Mouse (Mus musculus): ENCODE data around the gene Erbb2. TPM values are rescaled to one million over a fixed set of nuclear protein-coding genes. Genes with fewer than 3 reads are reported as not detected.

Gene Erbb2
- total RNA-seq, 1 experiment from 2014 or later = 0.57 TPM

DNA sequence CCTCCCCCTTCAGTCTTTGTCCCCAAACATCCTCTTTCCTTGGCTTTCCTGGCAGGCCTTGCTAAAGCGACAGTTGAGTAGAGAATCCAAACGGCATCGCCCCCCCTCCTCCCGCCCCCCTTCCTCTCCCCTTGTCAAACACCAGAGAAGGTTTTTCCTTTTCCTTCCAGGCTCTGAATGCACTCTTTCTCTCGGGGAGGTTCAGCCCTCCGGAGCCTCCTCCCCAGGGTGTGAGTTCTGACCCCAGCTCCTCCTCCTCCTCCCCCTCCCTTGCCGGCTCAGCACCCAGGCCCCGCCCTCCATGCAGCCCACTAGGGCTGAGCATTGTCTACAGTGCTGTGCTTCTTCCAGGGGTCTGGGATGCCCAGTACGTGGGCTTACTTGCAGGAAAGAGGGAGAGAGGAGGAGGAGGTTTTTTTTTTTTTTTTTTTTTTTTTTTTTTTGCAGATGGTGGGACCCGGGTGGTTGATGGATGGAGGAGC, 2.9 kb upstream of the Erbb2 start:
- no peak for ATAC-seq (replicated peaks; ENCODE audit: insufficient number of reproducible peaks, low FRiP score, low TSS enrichment, poor library complexity, severe bottlenecking)

DNA sequence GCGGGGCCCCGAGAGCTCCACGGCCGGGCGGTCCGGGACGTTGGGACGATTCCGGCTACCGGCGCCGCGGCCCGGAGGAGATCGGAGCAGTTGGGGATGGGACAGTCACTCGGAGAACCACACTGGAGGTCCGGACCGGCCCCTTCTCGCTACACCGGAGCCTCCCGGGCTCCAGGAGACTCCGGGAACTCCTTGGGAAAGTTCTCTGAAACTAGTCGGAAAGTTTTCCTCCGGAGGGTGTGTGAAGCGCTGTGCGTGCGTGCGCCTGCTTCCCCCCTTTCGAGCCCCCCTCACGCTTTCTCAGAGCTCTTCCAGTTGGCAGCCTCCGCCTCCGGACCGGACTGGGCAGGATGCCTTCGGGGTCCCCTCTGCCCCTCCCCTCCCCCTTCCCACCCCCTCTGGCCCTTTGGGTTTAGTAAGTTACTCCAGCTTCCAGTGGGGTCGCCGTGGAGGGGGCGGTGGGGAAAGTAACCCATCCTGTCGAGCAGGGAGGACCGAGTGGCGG, 579 bp downstream of the Erbb2 start:
- ATAC-seq (replicated peaks; ENCODE audit: insufficient number of reproducible peaks, low FRiP score, low TSS enrichment, poor library complexity, severe bottlenecking) = no peak

DNA sequence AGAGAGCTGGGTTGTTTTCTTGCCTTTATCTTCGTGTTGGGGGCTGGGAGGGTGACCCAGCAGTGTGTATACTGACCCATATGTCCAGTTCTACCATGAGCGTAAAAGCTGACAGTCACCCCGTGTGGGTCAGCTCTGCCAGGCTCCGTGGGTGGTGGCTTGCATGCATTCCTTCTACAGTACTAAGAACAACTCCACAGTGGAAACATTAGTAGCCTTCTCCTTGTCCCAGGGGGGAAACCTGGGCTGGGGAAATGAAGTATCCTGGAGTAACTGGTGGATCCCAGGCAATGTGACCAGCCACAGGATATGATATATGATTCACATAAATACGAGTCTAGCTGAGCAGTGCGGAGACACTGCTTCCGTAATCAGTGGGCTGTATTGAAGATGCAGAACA, 1.5 kb downstream of the Erbb2 start:
- no peak for ATAC-seq (replicated peaks; ENCODE audit: insufficient number of reproducible peaks, low FRiP score, low TSS enrichment, poor library complexity, severe bottlenecking)

DNA sequence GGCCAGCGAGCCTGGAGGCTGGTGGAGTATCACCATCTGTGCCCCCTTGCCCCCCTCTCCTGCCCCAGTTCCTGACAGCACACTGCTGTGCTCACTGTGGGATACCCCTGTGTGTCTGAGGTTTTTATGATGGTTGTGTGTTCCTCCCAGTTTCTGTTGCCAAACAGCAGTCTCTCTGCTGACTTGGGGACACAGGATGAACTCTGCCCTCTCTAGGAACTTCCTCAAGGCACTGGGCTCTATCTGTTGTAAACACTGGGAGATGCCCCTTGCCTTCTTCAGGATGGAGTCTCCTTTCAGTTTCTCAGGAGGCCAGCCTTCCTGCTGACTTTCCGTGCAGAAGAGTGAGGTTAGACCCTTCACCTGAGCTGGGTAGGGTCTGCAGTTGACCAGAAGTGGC, 1.9 kb downstream of the Erbb2 start:
- no peak for ATAC-seq (replicated peaks; ENCODE audit: insufficient number of reproducible peaks, low FRiP score, low TSS enrichment, poor library complexity, severe bottlenecking)

GRCm38 (mm10) chr11:98417074-98417473, 4.8 kb downstream of the Erbb2 start:
- ATAC-seq (replicated peaks; ENCODE audit: insufficient number of reproducible peaks, low FRiP score, low TSS enrichment, poor library complexity, severe bottlenecking) = no peak

DNA sequence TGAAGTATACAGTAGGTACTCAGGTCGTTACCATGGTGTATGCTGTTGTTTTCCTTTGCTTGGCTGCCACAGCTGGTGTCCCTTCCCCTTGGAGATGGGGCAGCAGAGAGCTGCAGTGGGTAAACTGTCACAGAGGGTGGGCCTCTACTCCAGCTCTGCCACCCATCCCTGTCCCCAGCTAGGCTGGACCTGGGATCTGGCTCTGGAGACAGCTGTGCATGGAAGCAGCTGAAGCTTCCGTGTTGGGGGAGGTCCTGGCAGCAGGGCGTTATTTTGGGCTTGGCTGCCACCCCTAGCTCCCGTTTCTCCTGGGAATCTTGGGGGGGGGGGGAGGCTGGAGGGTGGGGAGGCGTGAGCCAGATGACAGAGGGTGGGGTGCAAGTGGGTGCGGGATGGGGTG, 6.0 kb downstream of the Erbb2 start:
- ATAC-seq (replicated peaks; ENCODE audit: insufficient number of reproducible peaks, low FRiP score, low TSS enrichment, poor library complexity, severe bottlenecking) = no peak

DNA sequence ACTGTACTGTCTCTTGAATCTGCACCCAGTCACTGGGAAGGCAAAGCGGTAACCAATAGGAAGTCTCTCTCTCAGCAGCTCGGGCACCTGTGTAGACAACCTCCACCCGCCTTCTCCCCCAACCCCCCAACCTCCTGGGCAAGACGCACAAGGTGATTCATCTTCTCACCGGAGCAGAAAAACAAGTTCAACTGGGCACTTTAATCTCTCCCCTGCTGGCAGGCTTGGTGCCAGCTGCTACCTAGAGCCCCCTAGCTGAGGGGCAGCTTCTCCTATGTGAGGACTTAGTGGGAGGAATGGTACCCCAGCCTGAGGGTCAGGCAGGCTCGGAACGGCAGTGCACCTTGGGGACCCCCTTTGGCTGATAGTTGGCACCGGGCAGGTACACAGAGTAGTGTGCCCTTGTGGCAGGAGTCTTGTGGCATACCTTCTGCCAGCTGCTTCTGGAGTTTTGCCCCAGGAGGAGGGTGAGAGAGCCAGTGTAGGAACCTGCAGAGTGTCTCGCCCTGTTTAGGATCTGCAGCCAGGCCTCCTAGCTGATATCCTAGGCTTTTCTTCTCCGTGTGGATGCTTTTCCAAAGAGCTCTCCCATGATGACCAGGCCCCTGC, 6.8 kb downstream of the Erbb2 start:
- no peak for ATAC-seq (replicated peaks; ENCODE audit: insufficient number of reproducible peaks, low FRiP score, low TSS enrichment, poor library complexity, severe bottlenecking)

- ATAC-seq (replicated peaks; ENCODE audit: insufficient number of reproducible peaks, low FRiP score, low TSS enrichment, poor library complexity, severe bottlenecking) = no peak
Observed at GRCm38 (mm10) chr11:98426592-98426991, 14.3 kb downstream of the Erbb2 start.

DNA sequence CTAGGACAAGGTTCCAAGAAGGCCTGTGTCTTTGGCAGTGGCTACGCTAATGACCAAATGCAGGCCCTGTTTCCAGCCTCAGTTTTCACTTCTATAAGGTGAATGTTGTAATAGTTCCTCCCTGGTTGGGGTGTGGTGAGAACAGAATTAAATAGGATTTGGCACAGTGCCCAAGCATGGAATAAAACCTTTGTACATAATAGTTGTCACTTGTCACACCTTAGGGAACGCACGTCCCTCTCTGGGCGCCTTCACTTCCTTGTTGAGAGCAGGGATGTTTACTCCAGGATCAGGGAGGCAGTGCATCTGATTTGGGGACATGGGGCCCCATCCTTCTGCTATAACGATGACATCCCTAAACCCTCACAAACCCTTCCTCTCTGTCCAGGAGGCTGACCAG, 16.2 kb downstream of the Erbb2 start:
- ATAC-seq (replicated peaks; ENCODE audit: insufficient number of reproducible peaks, low FRiP score, low TSS enrichment, poor library complexity, severe bottlenecking) = no peak

GRCm38 (mm10) chr11:98431743-98432502, 19.7 kb downstream of the Erbb2 start:
- no peak for ATAC-seq (replicated peaks; ENCODE audit: insufficient number of reproducible peaks, low FRiP score, low TSS enrichment, poor library complexity, severe bottlenecking)

- no peak for ATAC-seq (replicated peaks; ENCODE audit: insufficient number of reproducible peaks, low FRiP score, low TSS enrichment, poor library complexity, severe bottlenecking)
Observed at GRCm38 (mm10) chr11:98435723-98436122, 23.5 kb downstream of the Erbb2 start.

- no peak for ATAC-seq (replicated peaks; ENCODE audit: insufficient number of reproducible peaks, low FRiP score, low TSS enrichment, poor library complexity, severe bottlenecking)
Observed at GRCm38 (mm10) chr11:98437441-98437840, 25.2 kb downstream of the Erbb2 start.

GRCm38 (mm10) chr11:98438331-98439158, 26.3 kb downstream of the Erbb2 start, which contains the start of gene Mien1:
TSS of gene Mien1 (minus strand) at chr11:98438991.
- peak; percentile 92 for ATAC-seq (replicated peaks; ENCODE audit: insufficient number of reproducible peaks, low FRiP score, low TSS enrichment, poor library complexity, severe bottlenecking)

DNA sequence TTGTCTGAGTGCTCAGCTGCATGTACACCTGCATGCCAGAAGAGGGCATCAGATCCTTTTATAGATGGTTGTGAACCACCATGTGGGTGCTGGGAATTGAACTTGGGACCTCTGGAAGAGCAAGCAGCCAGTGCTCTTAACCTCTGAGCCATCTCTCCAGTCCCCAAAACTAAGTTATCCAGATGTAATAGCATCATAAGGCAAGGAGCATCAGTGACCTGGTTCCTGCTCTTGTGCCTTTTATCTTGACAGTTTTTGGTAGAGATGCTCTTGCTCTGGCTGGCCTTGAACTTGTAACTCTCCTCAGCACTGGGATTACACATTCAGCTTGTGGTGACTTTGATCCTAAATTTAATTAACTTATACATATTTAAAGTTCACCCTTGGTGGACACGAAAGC, 31.4 kb downstream of the Erbb2 start:
- ATAC-seq (replicated peaks; ENCODE audit: insufficient number of reproducible peaks, low FRiP score, low TSS enrichment, poor library complexity, severe bottlenecking) = no peak

DNA sequence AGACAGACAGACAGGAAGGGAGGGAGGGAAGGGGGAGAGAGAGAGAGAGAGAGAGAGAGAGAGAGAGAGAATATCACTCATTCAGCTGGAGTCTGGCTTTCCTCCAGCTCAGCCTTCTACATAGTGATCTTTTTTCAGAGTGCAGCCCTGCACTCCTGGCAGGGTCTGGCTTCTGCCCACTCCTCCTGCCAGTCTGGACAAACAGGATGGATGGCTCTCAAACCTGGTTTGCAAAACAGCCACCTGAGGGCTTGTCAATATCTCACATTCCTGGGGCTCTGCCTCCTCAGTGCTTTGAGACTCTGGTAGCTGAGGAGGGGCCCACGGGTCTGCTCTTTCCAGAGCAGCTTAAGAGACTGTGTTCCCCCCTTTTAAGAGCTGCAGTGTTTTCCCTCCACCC, 33.0 kb downstream of the Erbb2 start:
- ATAC-seq (replicated peaks; ENCODE audit: insufficient number of reproducible peaks, low FRiP score, low TSS enrichment, poor library complexity, severe bottlenecking) = no peak

DNA sequence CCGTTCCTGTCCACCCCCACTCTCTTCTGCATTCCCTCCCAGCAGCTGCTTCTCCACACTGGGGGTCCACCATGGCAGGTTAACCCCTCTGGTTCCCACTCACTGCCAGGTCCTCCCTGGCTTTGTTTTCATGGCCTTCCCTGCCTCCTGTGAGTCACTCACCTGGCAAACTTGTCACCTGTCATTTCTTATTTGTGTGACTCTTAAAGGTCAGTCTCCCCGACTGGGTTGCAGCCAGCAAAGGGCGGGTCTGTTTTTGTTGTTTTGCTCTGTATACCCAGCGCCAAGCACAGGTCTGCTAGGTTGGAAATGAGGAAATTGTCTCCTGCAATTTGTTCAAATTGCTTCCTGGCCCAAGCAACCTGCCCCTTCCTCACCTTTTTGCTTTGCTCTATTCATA, 33.4 kb downstream of the Erbb2 start:
- no peak for ATAC-seq (replicated peaks; ENCODE audit: insufficient number of reproducible peaks, low FRiP score, low TSS enrichment, poor library complexity, severe bottlenecking)

- ATAC-seq (replicated peaks; ENCODE audit: insufficient number of reproducible peaks, low FRiP score, low TSS enrichment, poor library complexity, severe bottlenecking) = no peak
Observed at GRCm38 (mm10) chr11:98446213-98446561, 33.9 kb downstream of the Erbb2 start, which contains the start of gene Grb7. TSS of gene Grb7 (plus strand) at chr11:98446394.

DNA sequence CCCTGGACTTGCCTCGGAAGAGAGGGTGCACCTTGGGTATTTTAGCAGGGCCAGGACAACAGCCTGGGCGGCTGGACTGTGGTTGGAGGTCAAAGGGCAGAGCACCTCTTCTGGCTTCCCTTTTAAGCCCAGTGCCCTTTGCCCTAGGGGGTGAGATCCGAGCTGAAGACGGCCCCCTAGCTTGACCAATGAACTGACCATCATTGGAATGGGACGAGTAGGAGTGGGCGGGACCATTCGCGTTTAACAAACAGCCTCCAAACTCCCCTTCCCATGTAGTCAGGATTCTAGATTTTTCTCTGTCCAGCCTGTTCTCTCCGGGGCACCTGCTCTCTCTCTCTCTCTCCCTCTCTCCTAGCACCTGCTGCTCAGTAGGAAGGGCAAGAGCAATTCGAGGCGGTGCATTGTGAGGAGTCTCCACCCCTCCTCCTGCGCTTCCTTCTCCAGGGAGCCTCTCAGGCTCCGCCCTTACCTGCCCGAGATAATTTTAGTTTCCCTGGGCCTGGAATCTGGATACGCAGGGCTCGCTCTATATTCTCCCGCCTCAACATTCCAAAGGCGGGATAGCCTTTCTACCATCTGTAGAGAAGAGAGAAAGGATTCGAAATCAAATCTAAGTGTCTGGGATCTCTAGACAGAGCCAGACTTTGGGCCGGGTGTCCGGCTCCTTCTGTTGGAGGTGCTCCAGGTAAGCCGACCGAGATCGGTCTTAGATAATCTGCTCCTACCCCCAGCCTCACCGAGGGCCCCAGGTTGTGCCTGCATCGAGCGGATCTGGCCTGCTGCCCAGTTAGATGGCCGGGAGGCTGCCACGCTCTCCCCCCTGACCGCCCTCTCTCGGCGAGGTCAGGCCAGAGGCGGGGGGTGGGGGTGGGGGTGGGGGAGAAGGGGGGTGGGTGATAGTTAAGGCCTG, 34.5 kb downstream of the Erbb2 start:
- ATAC-seq (replicated peaks; ENCODE audit: insufficient number of reproducible peaks, low FRiP score, low TSS enrichment, poor library complexity, severe bottlenecking) = no peak
